Mouse (Mus musculus) intestine, embryonic 16.5 days (tissue): ENCODE results near the gene Zfp637. TPM values are rescaled to one million over a fixed set of nuclear protein-coding genes. Genes with fewer than 3 reads are reported as not detected.

ENCODE experiments used
- ATAC-seq: fragments of 200-750 bp; cut with Nextera tagmentation; 2 replicates; pipeline ENCODE4 v1.8.0; 2017; ENCODE audit warnings: moderate TSS enrichment, moderate library complexity
- H3K27ac ChIP-seq: fragments of 300-500 bp; sonication (generic); 2 replicates; pipeline ENCODE4 v1.5.1; 2014; ENCODE audit warnings: mild to moderate bottlenecking, low read length
- H3K27me3 ChIP-seq: fragments of 300-500 bp; sonication (generic); replicated peaks from 2 replicates; pipeline ENCODE4 v1.6.1; 2014; ENCODE audit warnings: low read length, control low read depth, mixed read lengths; ENCODE audit not compliant: control insufficient read depth, insufficient read depth
- H3K36me3 ChIP-seq: fragments of 300-500 bp; sonication (generic); 2 replicates; pipeline ENCODE4 v1.6.1; 2014; ENCODE audit warnings: low read length, control low read depth; ENCODE audit not compliant: control insufficient read depth, insufficient read depth
- H3K4me1 ChIP-seq: fragments of 300-500 bp; sonication (generic); 2 replicates; pipeline ENCODE4 v1.6.1; 2014; ENCODE audit warnings: low read length, control low read depth, mixed read lengths; ENCODE audit not compliant: control insufficient read depth, insufficient read depth
- H3K4me2 ChIP-seq: fragments of 300-500 bp; sonication (generic); 2 replicates; pipeline ENCODE4 v1.6.1; 2014; ENCODE audit warnings: low read depth, low read length, control low read depth
- H3K4me3 ChIP-seq: fragments of 300-500 bp; sonication (generic); 2 replicates; pipeline ENCODE4 v1.5.1; 2014; ENCODE audit warnings: mild to moderate bottlenecking, low read length
- H3K9ac ChIP-seq: fragments of 300-500 bp; sonication (generic); 2 replicates; pipeline ENCODE4 v1.6.1; 2014; ENCODE audit warnings: low read depth, low read length
- H3K9me3 ChIP-seq: fragments of 300-500 bp; sonication (generic); 2 replicates; pipeline ENCODE4 v1.6.1; 2016; ENCODE audit warnings: low read length, control low read depth; ENCODE audit not compliant: control insufficient read depth
- WGBS: fragments of 180-500 bp; shearing (Covaris S2); extraction: QIAGEN DNeasy Blood & Tissue Kit; methylation state at CpG from one replicate; pipeline ENCODE4 v1.1.7; 2014; 5-methylcytosine and 5-hydroxymethylcytosine counted together
- polyA plus RNA-seq: library from polyadenylated mRNA; unstranded; fragments of >200 nt; fragmentation: Nextera tagmentation; extraction: Ambion mirVana; gene quantifications from 2 replicates; pipeline ENCODE4 v1.2.1, GENCODE M21; 2015

Zfp637 gene
- polyA plus RNA-seq, result 76.2 and 85.9 TPM in 2 replicates

- peaks cover 16% of the 10 kb centered on the region for H3K36me3 ChIP-seq
- H3K4me3 ChIP-seq, result peak within 1 kb of the TSS; percentile 95
- under 1% methylated on average over 66 of the region's 66 CpGs for WGBS
- H3K27me3 ChIP-seq, result no peaks in the 10 kb centered on the region
- H3K27ac ChIP-seq, result peak within 1 kb of the TSS; percentile 96
- ATAC-seq, result peak; percentile 97
- no peaks in the 10 kb centered on the region for H3K4me1 ChIP-seq
- peak within 1 kb of the TSS; percentile 99 for H3K9ac ChIP-seq
- peak within 1 kb of the TSS; percentile 93 for H3K4me2 ChIP-seq
- H3K9me3 ChIP-seq, result no peaks in the 10 kb centered on the region
Measured at GRCm38 (mm10) chr6:117840686-117841510, at the start of gene Zfp637. Gene Zfp637, plus strand, starts transcription at chr6:117841180.

DNA sequence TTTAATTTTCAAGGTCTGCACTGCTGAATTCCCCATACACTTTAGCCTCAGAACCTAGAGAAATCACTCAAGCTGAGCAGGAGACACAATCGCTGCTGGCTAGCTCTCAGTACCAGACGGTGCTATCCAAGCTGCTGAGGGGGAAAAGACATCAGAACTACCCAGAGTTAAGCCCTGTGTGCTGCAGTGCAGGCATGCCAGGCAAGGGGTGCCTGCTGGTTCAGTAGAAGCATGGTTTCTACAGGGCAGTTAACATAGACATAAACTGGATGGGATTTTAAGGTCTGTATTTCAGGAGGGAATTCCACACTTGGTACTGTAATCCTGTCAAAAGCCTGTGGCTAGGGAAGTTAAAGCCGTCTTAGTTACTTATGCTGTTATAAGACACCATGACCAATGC is 45.7 kb upstream of the Zfp637 start:
- no peak for ATAC-seq
- WGBS, result 86% methylated on average over 3 of the region's 3 CpGs

DNA sequence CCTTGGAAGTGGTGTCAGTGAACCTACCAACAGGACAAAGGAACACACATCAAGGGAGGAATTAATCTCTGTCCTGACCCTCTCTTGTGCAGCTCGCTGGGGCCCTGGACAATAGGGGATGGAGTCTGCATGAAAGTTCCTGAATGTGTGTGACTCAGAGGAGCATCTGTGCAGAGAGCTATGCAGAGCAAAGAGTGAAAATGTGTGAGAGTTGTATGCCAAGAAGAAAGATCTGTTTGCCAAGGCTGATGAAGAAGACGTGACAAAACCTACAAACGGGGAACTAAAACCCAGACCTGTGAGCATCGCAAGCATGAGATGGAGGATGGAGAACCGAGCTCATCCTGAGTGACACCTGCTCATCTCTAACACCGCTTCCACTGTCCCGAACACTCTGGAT is 40.2 kb upstream of the Zfp637 start:
- no peak for ATAC-seq
- Histone ChIP-seq H3K27me3 (no peaks in the 10 kb centered on the region), H3K9me3 (no peaks in the 10 kb centered on the region), H3K36me3 (no peaks in the 10 kb centered on the region), H3K9ac (no peak overlapping the region), H3K4me2 (no peak overlapping the region), H3K4me3 (no peak overlapping the region), H3K27ac (no peak overlapping the region), H3K4me1 (no peaks in the 10 kb centered on the region)
- WGBS, result 85% methylated on average over 7 of the region's 7 CpGs

More for the DNA sequence above, 45.7 kb upstream of the Zfp637 start:
- no peak overlapping the region for H3K9ac ChIP-seq
- H3K27me3 ChIP-seq, result no peaks in the 10 kb centered on the region
- H3K4me2 ChIP-seq, result no peak overlapping the region
- H3K36me3 ChIP-seq, result no peaks in the 10 kb centered on the region
- H3K4me3 ChIP-seq, result no peak overlapping the region
- no peaks in the 10 kb centered on the region for H3K9me3 ChIP-seq
- H3K27ac ChIP-seq, result no peak overlapping the region
- no peaks in the 10 kb centered on the region for H3K4me1 ChIP-seq

DNA sequence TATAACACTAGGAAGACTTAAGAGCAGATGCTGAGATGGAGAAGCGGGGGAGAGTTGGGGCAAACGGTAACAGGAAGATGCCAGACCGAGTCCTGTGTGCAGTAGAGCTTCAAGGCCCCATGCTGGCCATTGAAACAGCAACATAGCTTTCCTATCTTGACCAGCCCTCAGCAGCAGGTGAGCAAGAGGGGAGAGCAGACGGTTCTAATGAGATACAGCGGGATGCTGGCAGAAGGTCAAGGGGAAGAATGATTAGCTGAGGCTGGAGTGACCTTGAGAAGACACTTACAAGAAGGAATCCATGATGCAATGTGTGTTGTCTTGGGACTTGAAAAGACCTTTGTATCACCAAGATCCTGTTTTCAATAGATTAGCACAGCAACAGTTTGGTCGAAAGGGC is 39.2 kb upstream of the Zfp637 start:
- WGBS, result 77% methylated on average over 6 of the region's 6 CpGs
- Histone ChIP-seq H3K4me2 (no peak overlapping the region), H3K27ac (no peak overlapping the region), H3K9me3 (no peaks in the 10 kb centered on the region), H3K9ac (no peak overlapping the region), H3K27me3 (no peaks in the 10 kb centered on the region), H3K4me1 (no peaks in the 10 kb centered on the region), H3K4me3 (no peak overlapping the region), H3K36me3 (no peaks in the 10 kb centered on the region)
- no peak for ATAC-seq

GRCm38 (mm10) chr6:117807756-117808155 is 33.2 kb upstream of the Zfp637 start:
- Histone ChIP-seq H3K27me3 (no peaks in the 10 kb centered on the region), H3K4me3 (no peak overlapping the region), H3K4me2 (no peak overlapping the region), H3K4me1 (no peaks in the 10 kb centered on the region), H3K27ac (no peak overlapping the region), H3K36me3 (no peaks in the 10 kb centered on the region), H3K9ac (no peak overlapping the region), H3K9me3 (no peaks in the 10 kb centered on the region)
- no peak for ATAC-seq
- 95% methylated on average over 1 of the region's 1 CpGs for WGBS

GRCm38 (mm10) chr6:117809816-117810215 is 31.2 kb upstream of the Zfp637 start:
- H3K4me3 ChIP-seq, result no peak overlapping the region
- H3K9ac ChIP-seq, result no peak overlapping the region
- H3K36me3 ChIP-seq, result no peaks in the 10 kb centered on the region
- ATAC-seq, result no peak
- H3K27ac ChIP-seq, result no peak overlapping the region
- H3K9me3 ChIP-seq, result no peaks in the 10 kb centered on the region
- 92% methylated on average over 6 of the region's 6 CpGs for WGBS
- no peak overlapping the region for H3K4me2 ChIP-seq
- no peaks in the 10 kb centered on the region for H3K27me3 ChIP-seq
- H3K4me1 ChIP-seq, result no peaks in the 10 kb centered on the region

- WGBS, result 57% methylated on average over 4 of the region's 4 CpGs
- no peak for ATAC-seq
Measured at GRCm38 (mm10) chr6:117810717-117811116, 30.3 kb upstream of the Zfp637 start.

DNA sequence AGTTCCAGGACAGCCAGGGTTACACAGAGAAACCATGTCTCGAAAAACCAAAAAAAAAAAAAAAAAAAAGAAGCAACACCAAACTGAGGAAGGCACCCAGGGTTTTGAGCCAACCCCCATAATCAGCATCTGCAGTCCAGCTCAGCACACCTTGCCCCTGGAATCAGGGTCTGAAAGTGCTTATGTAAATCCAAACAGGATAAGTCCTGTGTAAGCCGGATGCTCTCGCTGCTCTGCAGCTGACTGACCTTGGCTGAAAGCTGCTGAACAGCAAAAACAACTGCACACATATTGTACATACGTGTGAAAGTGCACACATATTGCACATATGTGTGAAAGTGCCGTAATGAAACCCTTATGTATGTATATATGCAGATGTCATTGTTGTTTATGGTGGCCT is 29.7 kb upstream of the Zfp637 start:
- Histone ChIP-seq H3K27ac (no peak overlapping the region), H3K9ac (no peak overlapping the region), H3K36me3 (no peaks in the 10 kb centered on the region), H3K27me3 (no peaks in the 10 kb centered on the region), H3K4me2 (no peak overlapping the region), H3K9me3 (no peaks in the 10 kb centered on the region), H3K4me1 (no peaks in the 10 kb centered on the region), H3K4me3 (no peak overlapping the region)
- ATAC-seq, result no peak
- WGBS, result 68% methylated on average over 5 of the region's 5 CpGs

More at GRCm38 (mm10) chr6:117810717-117811116, 30.3 kb upstream of the Zfp637 start:
- no peaks in the 10 kb centered on the region for H3K27me3 ChIP-seq
- no peak overlapping the region for H3K4me2 ChIP-seq
- no peaks in the 10 kb centered on the region for H3K36me3 ChIP-seq
- H3K4me3 ChIP-seq, result no peak overlapping the region
- no peak overlapping the region for H3K9ac ChIP-seq
- H3K27ac ChIP-seq, result no peak overlapping the region
- H3K9me3 ChIP-seq, result no peaks in the 10 kb centered on the region
- no peaks in the 10 kb centered on the region for H3K4me1 ChIP-seq

GRCm38 (mm10) chr6:117814681-117815080 is 26.3 kb upstream of the Zfp637 start:
- Histone ChIP-seq H3K9me3 (no peaks in the 10 kb centered on the region), H3K27ac (no peak overlapping the region), H3K27me3 (no peaks in the 10 kb centered on the region), H3K4me2 (no peak overlapping the region), H3K9ac (no peak overlapping the region), H3K4me3 (no peak overlapping the region), H3K4me1 (no peaks in the 10 kb centered on the region), H3K36me3 (no peaks in the 10 kb centered on the region)
- ATAC-seq, result no peak
